Mouse (Mus musculus) right cerebral cortex, postnatal 4 days (tissue): ENCODE data around the gene Strn4.

ENCODE experiments used
- DNase-seq: peaks from one replicate; pipeline ENCODE4 v3.0.0-alpha.2; 2022

Strn4 gene

DNA sequence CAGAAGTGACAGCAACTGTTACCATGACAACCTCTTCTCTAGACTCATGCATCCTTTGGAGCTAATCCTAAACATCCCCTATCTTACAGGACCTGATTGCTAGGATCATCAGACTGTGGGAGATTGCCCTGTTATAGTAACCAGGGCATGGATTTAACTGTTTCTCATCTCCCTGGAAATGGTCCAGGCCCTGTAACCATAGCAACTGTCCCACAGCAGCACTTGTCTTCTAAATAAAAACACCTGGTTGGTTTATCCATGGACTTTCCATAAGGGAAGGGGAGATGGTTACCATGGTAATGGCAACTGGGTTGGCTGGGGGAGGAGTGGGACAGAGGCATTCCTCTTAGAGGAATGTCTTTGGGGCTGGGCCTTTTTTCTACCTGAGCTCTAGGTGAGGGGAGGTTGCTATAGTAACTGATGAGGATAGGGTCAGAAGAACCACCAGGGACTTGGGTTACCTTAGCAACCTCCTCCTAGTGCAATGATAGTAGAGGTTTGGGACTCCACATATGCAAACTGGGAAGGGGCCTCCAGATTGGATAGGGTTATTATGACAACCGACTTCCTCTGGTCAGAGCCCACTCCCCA is at the start of gene Strn4:
Strn4 (plus strand) TSS at position 539 of the 591 bp plus-strand sequence.
- DNase-seq, result peak; percentile 65

- no peak for DNase-seq
Measured at GRCm38 (mm10) chr7:16766443-16766842, 49.2 kb upstream of the Strn4 start.

- no peak for DNase-seq
Measured at GRCm38 (mm10) chr7:16775888-16776287, 39.8 kb upstream of the Strn4 start.

DNA sequence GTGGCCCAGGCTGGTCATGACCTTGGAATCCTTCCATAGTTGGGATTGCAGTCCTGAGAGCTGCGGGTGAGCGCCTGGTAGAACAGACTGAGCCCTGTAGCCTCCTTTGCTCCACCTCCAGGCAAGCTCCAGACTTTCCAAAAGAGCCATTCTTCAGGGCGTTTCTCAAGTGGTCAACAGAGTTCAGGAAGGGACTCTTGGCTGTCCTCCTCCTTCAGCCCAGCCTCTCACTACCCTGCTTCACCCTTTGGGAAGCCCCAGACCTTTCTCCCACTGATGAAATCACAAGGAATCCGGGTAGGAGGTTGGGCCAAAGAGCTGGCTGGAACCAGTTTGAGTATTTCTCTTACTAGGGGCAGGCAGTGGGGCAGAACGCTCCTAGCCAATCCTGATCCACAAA is 35.6 kb upstream of the Strn4 start:
- no peak for DNase-seq

DNA sequence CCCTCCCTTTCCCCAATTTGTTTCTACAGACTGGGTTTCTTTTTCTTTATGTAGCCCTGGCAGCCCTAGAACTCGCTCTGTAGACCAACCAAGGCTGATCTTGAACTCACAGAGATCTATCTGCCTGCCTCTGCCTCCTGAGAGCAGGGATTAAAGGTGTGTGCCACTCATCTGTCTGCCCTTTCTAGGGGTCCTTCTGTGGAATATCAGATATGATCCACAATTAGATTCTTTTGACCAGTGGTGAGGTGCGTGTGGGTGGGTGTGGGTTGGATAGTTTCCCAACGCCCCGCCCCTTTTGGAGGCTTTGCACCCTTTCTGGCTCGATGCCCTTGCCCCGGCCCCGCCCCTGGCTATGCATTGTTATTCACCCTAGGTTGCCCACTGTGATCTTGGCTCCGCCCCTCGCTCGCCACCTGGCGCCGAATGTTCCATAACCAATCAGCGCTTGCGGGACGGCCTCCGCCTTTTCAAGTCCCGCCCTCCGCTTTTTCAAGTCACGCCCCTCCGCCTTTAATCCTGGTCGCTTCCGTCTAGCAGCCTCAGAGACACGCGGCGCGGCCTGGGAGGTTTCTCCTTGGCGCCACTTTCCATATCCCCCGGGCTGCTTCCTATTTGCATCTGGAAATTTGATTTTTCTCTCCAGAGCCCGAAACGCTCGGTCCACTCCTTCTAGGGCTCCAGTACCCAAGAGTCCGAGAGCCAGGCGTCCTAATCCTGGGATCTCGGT is 34.7 kb upstream of the Strn4 start, which contains the start of gene Slc1a5:
Slc1a5 (plus strand) TSS at position 516 of the 730 bp plus-strand sequence.
- peak; percentile 63 for DNase-seq

- no peak for DNase-seq
Measured at GRCm38 (mm10) chr7:16781555-16781815, 34.2 kb upstream of the Strn4 start.

DNA sequence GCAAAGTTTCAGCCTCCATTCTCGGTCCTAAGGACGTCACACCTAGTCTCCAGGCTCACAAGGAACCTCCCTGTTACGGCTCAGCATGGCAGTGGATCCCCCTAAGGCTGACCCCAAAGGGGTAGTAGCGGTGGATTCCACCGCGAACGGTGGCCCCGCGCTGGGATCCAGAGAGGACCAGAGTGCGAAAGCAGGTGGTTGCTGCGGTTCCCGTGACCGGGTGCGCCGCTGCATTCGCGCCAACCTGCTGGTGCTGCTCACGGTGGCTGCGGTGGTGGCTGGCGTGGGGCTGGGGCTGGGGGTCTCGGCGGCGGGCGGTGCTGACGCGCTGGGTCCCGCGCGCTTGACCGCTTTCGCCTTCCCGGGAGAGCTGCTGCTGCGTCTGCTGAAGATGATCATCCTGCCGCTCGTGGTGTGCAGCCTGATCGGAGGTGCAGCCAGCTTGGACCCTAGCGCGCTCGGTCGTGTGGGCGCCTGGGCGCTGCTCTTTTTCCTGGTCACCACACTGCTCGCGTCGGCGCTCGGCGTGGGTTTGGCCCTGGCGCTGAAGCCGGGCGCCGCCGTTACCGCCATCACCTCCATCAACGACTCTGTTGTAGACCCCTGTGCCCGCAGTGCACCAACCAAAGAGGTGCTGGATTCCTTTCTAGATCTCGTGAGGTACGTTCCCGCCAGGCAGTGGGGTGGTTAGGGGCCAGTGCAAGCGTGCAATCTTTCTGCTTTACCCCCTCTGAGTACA is 33.7 kb upstream of the Strn4 start:
- DNase-seq, result peak; percentile 14

- no peak for DNase-seq
Measured at GRCm38 (mm10) chr7:16782555-16783125, 33.0 kb upstream of the Strn4 start.

GRCm38 (mm10) chr7:16783224-16783688 is 32.4 kb upstream of the Strn4 start:
- DNase-seq, result no peak

DNA sequence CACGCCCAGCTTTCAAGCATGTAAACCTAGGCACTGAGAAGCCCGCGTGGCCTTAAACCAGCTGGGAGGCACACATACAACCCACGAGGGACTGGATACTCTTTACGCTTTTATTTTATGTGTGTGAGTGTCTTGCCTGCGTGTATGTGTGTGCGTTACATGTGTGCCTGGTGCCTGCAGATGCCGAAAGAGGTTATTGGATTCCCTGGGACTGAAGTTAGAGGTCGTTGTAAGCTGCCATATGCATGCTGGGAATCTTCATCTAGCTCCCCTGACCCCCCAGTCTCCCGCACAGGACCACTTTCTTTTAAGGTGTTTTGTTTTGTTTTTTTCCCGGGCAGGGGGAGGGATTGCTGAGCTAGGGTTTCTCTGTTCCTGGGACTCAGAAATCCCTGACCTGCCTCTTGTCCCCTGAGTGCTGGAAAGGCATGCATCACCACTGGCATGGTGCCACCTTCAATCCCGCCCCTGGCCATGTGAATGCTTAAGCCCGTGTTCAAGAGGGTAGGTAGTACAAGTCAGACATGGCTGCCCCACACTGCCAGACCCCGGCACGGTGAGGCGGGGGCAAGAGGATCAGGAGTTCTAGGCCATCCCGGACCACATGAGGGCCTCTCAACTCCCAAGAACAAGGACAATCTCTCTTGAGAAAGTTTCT is 31.8 kb upstream of the Strn4 start:
- no peak for DNase-seq

DNA sequence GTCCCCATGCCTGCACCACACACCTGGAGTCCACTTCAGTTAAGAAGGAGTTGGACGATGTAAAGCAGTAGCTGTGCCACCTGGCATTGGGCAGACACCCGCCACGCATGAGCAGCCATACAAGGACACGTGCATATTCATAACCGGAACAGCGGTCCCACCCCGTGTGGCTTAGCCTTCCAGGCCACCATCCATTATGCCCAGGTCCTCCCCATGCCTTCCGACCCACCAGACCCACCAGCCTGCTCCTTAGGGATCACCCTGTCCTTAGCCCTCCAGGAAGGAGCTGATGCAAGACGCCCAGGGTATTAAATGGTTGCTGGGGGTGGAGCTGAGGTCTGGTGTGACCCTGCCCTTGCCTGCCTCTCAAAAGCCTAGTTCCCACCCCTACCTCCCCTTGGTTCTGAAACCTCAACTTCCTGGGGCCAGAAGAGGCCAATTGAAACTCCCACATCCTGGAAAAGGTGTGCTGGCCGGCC is 31.2 kb upstream of the Strn4 start:
- DNase-seq, result no peak

- DNase-seq, result no peak
Measured at GRCm38 (mm10) chr7:16785541-16786083, 30.1 kb upstream of the Strn4 start.

DNA sequence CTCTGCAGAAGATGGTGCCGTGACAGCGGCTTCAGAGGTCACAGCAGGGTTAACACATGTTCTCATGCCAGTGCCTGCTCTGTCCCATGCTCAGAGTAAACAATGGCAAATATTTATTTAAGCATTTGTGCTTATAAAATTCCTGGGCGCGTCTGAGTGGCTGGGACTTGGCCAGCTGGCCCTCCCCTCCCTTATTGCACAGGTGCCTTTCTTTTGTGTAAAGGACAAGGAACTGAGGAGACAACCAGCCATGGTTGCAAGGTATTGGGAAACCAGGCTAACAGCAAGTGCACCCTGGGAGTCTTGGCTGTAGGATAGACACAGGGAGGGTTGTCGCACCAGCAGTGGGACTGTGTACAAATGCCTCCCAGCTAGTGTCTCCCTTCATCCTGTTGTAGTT is 23.4 kb upstream of the Strn4 start:
- no peak for DNase-seq

GRCm38 (mm10) chr7:16793010-16793725 is 22.5 kb upstream of the Strn4 start:
- no peak for DNase-seq

GRCm38 (mm10) chr7:16794886-16795285 is 20.8 kb upstream of the Strn4 start:
- no peak for DNase-seq

DNA sequence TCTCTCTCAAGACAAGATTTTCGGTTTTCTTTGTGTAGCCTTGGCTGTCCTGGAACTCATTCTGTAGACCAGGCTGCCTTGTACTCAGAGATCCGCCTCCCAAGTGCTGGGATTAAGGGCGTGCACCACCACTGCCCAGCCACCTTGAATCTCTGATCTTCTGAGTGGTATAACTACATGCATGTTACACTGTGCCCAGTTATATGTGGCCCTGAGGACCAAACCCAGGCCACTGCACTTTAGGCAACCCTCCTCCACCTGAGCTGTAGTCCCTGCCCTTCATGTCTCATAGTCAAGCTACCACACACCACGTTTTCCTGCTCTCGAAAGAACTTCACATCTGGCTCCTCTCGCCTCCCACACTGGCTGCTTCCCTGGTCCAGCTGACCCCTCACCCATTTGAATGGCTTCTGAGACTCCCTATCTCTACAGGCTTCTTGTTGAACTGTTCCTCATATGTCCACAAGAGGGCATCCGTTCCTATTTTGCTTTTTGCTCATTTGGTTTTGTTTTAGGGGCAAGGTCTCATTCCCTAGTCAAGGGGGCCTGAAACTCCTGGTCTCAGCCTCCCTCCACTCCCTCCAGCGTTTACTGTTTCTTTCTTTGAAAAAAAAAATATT is 11.2 kb upstream of the Strn4 start:
- no peak for DNase-seq

DNA sequence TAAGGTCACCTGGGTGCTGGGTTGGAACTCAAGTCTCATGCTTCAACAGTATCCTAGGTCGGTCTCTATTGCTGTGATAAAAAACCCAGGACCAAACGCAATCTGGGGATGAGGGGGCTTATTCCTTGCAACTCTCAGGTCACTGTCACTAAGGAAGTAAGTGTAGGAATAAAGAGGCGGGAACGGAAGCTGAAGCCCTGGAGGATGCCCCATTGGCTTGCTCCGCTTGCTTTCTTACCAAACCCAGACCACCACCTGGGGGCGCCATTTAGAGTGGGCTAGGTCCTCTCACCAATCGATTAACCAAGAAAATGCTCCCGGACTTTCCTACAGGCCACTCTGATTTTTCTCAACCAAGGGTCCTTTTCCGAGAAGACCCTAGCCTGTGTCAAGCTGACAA is 7.8 kb upstream of the Strn4 start:
- no peak for DNase-seq

DNA sequence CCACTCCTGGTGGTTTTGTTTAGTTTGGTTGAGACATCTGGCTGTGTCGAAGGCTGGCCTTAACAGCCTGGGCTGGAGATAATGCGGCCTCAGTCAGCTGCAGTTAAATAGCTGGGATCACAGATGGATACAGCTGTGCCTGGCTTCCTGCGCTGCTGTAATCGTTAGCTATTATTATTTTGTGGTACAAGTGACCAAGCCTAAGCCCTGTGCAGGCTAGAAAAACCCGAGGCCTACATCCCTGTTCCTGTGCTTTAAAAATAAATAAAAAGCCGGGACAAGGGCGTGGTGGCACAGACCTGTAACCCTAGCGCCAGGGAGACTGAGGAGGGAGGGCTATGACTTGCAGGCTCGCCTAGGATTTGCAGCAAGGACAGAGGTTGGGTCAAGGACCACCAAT is 7.0 kb upstream of the Strn4 start:
- no peak for DNase-seq

GRCm38 (mm10) chr7:16809739-16810138 is 6.0 kb upstream of the Strn4 start:
- DNase-seq, result peak; percentile 65

GRCm38 (mm10) chr7:16810399-16810919 is 5.2 kb upstream of the Strn4 start:
- DNase-seq, result no peak

- peak; percentile 64 for DNase-seq
Measured at GRCm38 (mm10) chr7:16810920-16811648, 4.6 kb upstream of the Strn4 start.
